Mouse (Mus musculus) kidney, postnatal 10 days (tissue): ENCODE measurements around the gene Poc1b.
A peak's percentile ranks its signal among the peaks of the same experiment; 100 is the strongest.

ENCODE experiments used
- DNase-seq: peaks from one replicate; pipeline ENCODE4 v3.0.0; 2021; ENCODE audit warnings: mixed read lengths

Poc1b gene

DNA sequence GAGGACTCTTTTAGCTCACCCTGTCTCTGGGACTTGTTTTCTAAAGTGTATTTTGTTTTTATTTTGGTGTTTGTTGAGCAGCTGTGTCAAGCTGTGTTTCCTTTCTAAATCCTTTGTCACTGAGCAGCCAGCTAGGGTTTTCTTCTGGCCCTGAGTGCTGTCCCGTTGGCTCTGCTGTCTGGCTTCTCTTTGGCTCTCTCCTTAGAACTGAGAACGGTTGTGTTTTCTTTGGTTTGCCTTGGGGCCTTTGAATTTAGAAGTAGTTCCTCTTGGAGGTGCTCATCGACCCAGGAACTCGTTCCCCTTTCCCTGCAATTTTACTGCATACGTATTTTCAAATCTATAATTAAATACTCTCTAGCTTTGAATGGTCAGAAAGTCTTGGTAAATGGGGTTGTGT lies 56.2 kb downstream of the Poc1b start:
- DNase-seq: no peak

DNA sequence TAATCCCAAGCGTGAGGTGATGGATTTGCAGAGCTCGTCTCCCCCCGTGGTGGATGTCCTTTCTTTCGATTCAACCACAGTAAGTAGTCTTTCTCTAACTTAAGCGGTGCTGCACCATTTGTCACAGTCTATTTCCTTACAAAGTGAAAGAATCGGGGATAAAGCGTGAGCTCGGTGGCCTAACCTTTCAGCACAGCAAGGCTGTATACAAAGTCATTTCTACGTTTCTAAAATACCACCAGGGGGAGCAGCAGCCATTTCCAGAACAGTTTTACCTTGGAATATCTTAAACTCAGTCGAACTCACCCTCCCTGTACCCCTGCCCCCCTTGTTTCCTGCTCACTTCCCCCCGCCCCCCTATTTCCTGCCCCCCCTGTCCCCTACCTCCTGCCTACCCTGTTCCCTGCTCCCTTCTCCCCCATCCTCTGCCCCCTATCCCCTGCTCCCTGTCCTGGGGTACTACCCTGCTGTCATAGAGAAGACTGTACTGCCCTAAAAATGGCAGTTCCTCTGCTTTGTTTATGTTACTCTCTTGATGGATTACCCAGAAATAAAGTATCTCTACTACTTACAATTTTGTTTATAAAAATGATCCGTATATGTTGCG lies 58.1 kb downstream of the Poc1b start:
- peak; percentile 59 for DNase-seq

DNA sequence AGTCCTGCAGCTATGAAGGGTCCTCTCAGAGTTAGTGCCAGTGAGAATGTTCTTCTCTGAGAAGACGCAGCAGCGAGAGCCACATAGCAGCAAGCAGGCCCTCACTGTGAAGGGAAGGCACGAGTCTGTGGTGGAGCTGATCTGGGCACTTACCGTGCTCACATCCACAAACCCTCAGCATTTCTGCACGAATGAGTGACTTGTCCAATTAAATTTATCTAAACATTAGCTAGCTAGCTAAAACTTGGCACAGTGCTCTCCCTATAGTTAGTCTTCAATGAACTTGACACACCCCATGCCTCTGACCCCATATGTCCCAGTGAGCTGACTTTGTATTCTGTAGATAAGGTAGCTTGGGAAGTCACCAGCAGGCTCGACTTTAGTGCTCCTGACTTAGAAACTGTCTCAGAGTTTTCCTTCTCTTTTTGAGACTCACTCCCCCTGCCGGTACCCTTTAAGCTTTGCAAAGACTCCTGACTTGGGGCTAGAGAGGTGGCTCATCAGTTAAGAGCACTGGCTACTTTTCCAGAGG lies 59.0 kb downstream of the Poc1b start:
- peak; percentile 49 for DNase-seq

DNA sequence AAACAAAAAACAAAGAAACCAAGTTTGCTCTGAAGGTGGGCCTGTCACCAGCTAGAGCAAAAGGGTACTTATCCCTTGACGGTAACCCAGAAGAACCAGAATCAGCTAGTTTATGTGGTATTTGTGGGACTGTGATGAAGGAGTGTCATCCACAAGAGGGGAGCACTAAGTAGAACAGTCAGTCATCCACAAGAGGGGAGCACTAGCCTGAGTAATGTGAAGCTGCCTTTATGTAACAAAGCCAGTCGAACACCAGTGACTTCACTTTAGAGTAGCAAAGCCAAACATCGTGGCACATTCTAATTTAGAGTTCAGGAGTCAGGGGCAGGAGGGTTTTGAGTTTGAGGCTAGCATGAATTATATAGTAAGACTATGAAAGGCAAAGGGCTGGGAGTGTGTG lies 59.6 kb downstream of the Poc1b start:
- peak; percentile 42 for DNase-seq

DNA sequence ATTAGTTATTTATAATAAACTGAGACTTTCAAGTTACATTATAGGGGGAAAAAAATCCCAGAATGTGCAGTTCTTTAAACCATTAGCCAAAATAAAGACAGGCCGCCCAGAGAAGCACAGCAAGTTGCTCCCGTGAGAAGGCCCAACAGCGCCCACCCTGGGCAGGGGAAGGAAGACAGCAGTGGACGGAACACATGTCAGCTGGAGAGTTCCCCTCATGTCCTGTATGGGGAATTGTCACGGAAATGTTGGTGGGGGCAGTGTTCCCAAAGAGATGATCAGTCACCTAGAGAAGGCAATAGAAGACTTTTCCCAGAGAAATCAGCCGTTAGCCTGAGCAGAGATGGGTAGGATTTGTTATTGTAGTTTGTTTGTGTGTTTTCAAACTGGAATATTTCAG lies 61.6 kb downstream of the Poc1b start:
- DNase-seq: peak; percentile 61

DNA sequence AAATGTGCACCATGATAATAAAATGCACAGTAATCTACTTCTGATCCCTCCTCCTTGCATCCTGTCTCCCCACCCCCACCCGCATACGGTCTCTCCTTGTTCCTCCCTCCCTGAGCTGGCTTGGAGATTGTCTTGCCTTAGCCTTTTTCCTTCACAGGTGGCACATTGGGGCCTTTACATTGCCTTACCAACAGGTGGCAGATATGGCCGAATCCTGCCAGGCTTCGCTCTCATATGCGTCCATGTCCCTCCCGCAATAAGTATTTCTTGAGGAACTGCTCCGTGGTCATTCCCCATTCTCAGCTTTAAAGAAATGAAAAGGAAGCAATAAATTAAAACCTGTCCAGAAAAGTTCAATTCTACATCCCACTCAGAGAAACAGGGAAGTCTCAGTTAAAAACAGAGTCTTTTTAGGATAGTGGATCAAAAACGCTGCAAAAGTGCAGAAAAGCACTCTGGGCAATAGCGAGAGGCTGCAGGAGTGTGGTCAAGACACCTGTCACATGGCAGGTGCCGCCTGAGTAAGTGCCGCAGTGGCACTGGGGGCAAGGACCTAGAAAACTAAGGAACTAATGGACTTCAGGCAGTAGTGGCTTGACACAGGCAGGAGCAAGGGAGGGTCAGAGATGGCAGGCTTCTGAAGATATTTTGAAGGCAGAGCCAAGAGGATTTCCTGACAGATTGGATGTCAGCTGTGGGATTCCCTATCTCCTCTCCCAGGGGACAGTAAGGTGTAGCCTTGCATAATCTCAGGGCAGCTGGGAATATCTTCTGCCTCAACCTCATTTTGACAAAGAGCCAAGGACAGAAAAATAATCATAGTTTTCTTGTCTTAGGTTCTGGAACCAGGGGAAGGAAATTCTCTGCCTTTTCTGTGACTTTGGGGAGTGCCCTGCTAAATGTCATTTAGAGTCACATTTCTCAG lies 62.3 kb downstream of the Poc1b start:
- DNase-seq: peak; percentile 70

DNA sequence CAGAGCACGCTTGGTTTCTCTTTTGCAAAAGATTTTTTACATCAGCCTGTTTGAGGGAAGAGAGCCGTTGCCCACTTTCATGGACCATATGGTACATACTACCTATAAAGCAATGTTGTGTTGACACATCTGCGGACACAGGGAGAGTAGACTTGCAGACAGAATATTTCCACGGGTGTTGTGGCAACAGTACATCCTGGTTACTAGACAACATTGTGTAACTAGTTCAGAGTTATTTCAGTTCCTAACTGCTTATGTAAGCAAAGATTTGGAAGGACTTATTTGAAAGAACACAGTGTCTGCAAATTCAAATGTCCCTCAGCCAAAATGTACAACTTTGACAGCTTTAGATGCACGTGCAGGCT lies 62.9 kb downstream of the Poc1b start:
- DNase-seq: no peak

DNA sequence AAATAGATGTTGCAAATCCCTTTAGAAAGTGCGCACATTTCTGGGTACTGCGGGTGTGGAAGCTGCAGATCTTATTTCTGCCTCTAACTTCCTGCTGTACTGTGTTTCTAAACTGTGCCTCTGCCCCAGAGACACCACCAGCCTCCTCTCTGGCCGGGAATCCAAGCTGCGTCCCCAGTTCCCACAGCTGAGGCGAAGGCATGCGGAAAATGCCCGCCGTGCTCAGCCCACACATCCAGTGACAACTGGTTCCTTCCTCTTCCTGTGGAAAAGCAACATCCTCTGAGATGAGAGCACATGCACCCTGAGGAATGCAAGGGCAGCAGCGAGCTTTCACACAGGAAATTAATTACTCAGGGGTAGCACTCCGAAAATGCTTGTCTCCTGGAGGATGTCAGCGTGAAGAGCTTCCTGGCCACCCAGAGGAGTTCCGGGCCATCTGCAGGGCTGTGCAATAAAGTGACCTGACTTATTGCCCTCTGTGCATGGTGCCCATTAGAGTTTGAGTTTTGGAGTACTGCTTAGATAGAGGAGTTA lies 65.2 kb downstream of the Poc1b start:
- peak; percentile 81 for DNase-seq

DNA sequence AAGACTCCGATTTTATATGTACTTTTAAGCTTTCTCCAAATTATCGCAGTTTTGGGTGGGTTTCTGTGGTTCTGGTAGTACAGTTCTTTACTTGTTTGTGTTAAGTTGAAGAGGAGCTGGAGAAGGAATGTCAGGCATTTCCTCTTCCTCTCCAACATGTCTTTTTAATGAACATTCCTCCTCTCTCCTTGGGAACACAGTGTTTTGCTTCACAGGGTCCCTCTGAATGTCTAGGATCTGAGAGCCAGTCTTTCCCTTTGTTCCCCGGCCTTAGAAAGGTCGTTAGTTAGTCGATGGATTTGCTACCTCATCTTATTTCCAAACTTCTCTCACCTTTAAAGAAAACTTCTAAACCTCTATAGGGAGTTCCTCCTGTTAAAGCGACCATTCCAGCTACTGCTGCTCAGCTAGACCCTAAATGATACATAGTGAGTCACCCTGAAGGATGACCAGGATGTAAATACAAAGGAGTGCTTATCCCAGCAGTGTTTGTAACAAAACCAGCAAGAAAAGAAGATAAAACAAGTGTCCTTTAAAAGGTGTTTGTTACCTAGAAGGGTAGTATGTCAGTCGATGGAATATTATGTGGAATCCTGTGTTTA lies 66.2 kb downstream of the Poc1b start:
- DNase-seq: no peak

DNA sequence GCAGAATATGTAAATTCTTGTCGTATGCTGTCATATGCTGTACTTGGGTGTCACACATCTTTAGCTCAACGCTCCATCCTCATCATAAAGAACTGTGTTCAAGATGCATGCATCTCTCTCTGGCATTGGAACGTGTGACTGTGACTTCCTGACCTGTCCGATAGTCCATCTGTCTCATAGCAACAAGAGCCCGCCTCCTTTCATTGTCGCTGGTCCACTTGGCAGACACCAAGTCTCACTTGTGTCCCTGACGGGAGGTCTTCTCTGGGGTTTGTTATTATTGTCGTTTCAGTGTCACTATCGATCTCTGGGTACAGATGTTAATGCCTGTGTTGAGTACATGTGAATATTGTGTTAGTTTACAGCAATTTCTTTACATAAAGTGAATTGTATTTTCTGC lies 70.1 kb downstream of the Poc1b start:
- no peak for DNase-seq

DNA sequence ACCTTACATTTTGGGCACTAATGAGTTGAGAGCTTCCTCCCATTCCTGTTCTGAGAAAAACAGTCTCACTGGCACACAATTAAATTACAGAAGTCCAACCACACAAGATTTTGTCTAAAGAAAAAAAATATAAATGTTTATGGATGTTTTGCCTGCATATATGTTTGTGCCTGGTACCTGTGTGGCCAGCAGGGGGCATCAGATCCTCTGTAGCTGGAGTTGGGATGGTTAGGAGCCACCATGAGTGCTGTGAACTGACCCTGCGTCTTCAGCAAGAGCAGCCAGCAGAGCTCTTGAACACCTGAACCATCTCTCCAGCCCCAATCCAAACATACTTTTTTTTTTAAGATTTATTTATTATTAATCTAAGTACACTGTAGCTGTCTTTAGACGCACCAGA lies 71.3 kb downstream of the Poc1b start:
- DNase-seq: no peak

DNA sequence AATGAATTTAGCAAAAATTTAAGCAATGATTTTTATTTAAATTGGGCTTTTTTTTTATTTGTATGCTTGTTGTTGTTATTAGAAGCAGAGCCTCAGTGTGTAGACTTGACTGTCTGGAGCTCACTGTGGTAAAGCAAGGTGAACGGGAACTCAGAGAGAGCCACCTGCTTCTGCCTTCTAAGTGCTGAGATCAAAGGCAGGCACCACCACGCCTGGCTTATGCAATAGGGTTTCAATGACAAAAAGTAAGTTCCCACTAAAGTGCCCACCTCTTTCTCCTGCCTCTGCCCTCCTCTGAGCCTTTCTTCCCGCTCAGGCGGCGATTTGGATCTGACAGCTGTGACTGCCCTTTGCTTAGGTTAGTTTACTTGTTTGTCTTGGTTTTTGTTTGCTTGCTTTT lies 72.3 kb downstream of the Poc1b start:
- DNase-seq: no peak

DNA sequence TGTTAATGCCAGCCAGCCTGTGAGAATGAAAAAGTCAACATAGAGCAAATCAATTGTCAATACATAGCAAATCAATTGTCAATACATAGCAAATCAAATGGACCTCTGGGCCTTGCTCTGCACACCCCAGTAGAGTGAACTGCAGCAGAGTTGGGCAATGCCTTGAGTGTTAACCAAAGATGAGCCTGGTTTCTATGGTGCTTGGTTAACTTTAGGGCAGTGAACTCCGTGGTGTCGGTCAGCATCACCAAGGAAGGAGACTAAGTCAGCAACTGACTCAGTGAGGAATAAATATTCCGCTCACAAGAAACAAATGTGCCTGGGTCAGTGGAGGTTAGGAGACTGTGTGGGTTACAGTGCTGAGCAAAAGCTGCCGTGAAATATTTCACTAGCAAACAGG lies 72.7 kb downstream of the Poc1b start:
- DNase-seq: no peak

DNA sequence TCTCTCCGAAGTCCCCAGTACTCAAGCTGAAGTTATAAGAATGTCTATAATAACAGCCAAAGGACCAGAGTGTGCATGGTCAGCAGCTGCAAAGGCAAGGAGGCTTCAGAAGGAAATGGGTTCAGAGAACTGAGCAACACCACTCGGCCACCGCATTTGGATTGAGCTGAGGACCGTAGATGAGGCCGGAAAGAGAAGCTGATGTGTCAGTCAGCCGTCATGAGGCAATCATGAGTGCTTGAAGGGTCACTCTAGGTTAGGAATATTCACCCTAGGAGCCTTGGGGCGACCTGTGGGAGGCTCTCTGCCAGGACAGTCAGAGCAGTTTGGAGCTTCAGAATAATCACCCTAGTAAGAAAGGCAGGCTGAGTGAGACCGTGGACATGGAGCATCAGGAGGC lies 74.7 kb downstream of the Poc1b start:
- DNase-seq: no peak

DNA sequence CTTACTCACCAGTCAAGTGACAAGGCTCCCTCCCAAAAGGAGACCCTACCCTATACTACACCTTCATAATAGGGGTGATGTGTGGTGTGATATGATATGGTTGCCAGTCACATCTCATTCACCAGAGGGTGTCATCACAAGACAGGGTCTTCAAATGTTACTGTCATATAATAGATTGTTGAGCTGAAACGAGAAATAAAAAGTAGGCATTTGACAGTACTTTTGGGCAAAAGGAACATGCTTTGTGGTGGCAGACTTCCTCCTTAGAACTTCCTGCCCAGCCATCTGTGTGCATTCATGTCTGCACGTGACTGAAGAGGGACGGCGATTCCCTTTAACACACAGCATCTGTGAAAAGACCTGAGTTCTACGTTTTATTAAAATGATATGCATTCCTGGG lies 75.3 kb downstream of the Poc1b start:
- no peak for DNase-seq

DNA sequence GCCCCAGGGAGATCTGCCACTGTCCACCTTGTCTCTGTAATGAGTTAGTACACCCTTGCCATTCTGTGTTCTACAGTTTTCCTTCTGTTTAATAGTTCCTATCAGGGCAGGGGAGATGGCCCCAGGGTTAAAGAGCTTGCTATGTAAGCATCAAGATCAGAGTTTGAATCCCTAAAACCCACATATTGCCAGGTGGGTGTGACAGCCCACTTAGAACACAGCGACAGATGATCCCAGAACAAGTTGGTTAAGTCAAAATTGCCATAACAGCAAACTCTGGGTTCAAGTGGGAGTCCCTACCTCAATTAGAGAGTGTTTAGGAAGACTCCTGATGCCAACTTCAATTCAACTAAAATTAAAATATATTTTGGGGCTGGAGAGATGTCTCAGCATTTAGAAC lies 81.3 kb downstream of the Poc1b start:
- no peak for DNase-seq

DNA sequence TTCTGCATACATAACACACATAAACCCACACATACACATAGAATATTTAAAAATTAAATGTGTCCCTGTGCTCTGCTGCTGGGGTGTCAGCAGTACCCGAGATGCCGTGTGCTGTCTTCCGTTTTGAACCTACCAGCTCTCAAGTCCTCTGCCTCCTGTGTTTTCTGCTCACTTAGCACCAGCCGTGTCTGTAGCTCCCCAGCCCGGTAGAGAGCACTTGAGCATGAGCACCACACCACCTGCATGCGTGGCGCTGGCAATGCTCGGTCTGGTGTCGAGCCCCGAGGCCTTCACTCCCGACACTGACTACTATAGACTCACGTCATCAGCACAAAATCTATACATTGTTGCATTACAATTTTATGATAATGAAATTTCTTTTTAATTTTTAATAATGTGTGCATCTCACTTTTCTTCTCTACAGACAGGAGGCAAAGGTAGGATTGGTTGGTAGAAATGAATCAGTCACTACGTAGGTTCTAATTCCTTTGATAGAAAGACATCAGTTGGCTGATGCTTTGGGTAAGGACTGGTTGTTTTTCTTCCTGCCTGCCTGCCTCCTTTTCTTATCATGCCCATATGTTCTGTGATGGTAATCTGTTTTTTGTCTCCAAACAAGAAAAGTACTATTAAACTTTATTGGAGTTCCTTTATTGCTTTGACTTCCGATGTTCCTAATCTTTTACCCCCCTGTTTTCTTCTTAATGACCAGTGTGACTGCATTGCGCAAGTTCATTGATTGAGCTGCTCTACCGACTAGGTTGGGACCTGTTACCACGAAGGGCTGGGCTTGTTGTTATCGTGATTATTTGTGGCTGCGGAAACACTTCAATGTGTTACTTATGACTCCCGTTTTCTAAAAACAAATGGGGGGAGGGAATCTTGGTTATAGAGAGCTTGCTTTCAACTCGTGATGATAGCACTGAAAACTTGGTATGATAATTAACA lies 82.1 kb downstream of the Poc1b start:
- DNase-seq: no peak

DNA sequence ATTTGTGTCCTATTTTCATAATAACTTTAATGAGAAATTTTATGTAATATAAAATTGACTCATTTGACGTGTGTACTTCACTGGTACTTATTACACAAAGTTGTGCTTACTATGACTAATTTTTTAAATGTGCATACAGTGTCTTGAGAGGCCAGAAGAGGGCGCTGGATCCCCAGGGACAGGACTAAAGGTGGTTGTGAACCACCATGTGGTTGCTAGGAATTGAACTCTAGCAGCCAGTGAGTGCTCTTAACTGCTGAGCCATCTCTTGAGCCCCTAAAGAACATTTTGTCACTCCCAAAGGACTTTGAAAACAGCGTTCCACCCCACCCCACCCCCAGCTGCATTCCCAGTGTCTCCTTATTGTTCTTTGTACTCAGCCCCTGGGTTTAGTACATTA lies 84.0 kb downstream of the Poc1b start:
- peak; percentile 78 for DNase-seq

DNA sequence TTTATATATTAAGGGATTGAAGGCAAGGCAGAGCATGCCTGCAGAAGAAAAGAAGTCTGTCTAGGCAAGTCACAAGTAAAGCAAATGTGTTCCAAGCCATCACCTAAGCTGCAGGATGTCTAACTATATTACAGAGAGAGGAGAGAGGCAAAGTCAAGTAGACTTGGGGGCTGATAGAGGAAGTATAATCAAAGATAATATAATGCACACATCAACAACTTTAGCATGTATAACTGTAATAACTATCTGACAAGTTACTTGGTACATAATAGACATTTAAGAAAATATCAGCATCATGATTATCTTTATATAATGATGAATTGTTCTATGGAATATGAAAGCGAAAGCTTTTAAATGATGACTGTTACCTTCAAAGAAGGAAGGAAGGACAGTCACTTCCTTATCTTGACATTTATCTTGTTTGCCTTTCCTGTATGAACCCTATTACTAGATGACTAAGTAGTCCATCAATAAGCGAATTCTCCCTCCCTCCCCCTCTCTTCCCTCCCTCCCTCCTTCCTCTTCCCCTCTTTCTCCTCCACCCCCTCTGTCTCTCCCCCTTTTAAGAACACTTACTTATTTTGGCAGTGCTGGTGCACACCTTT lies 87.7 kb downstream of the Poc1b start:
- DNase-seq: no peak

DNA sequence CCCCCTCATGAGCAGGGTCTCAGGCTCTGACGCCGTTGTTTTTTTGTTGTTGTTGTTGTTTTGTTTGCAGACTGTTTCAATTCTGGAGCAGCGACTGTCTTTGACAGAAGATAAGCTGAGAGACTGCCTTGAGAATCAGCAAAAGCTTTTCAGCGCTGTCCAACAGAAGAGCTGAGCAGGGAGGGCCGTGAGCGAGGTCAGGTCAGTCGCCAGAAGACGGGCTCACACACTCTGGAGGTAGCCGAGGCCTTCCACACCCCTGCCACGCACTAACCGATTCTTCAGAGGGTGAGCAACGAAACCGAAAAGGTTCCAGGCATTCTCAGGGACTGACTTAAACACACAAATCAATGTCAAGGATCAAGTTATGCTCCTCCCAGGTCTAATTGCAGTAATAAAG lies 89.7 kb downstream of the Poc1b start:
- no peak for DNase-seq

DNA sequence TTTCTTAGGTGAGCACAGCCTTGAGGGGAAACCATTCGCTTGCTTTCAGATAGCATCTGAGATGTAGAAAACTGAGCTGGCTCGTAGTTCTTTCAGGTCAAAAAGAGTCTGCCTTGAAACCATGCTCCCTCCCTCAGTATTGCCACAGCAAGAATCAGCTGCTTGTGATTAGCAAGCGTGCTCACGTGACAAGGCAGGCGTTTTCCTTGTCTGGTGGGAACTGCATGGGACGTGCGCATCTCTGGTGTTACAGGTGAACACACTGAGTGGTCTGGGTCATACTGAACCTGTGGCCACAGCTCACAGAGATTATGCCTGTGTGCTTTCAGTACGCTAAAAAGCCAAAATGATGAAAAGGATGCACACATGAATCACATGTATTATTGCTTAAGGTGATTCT lies 90.3 kb downstream of the Poc1b start:
- no peak for DNase-seq
